Mouse (Mus musculus) hindbrain, embryonic 16.5 days (tissue): ENCODE measurements around the gene Mylk2. TPM values are rescaled to one million over a fixed set of nuclear protein-coding genes. Genes with fewer than 3 reads are reported as not detected.

Source experiments
- ATAC-seq: fragments of 200-750 bp; cut with Nextera tagmentation; 2 replicates; pipeline ENCODE4 v1.8.0; 2017; ENCODE audit warnings: moderate TSS enrichment, moderate library complexity
- H3K27ac ChIP-seq: fragments of 300-500 bp; sonication (generic); 2 replicates; pipeline ENCODE4 v1.5.1; 2014; ENCODE audit warnings: low read depth, mild to moderate bottlenecking, control low read depth, low read length, moderate library complexity
- H3K27me3 ChIP-seq: fragments of 300-500 bp; sonication (generic); replicated peaks from 2 replicates; pipeline ENCODE4 v1.6.1; 2014; ENCODE audit warnings: low read length; ENCODE audit not compliant: control insufficient read depth, insufficient read depth
- H3K36me3 ChIP-seq: fragments of 300-500 bp; sonication (generic); 2 replicates; pipeline ENCODE4 v1.6.1; 2014; ENCODE audit warnings: mild to moderate bottlenecking, low read length, moderate library complexity, mixed read lengths; ENCODE audit not compliant: control insufficient read depth, insufficient read depth
- H3K4me1 ChIP-seq: fragments of 300-500 bp; sonication (generic); 2 replicates; pipeline ENCODE4 v1.6.1; 2014; ENCODE audit warnings: low read depth, low read length; ENCODE audit not compliant: control insufficient read depth, insufficient read depth
- H3K4me2 ChIP-seq: fragments of 300-500 bp; sonication (generic); 2 replicates; pipeline ENCODE4 v1.6.1; 2014; ENCODE audit warnings: mild to moderate bottlenecking, low read length, control low read depth, moderate library complexity
- H3K4me3 ChIP-seq: fragments of 300-500 bp; sonication (generic); 2 replicates; pipeline ENCODE4 v1.5.1; 2014; ENCODE audit warnings: mild to moderate bottlenecking, low read length, control low read depth, moderate library complexity
- H3K9ac ChIP-seq: fragments of 300-500 bp; sonication (generic); 2 replicates; pipeline ENCODE4 v1.6.1; 2014; ENCODE audit warnings: low read depth, mild to moderate bottlenecking, control low read depth, low read length, moderate library complexity
- H3K9me3 ChIP-seq: fragments of 300-500 bp; sonication (generic); 2 replicates; pipeline ENCODE4 v1.6.1; 2014; ENCODE audit warnings: mild to moderate bottlenecking, low read length, moderate library complexity; ENCODE audit not compliant: control insufficient read depth
- WGBS: fragments of 180-500 bp; shearing (Covaris S2); extraction: QIAGEN DNeasy Blood & Tissue Kit; methylation state at CpG from one replicate; pipeline ENCODE4 v1.1.7; 2014; 5-methylcytosine and 5-hydroxymethylcytosine counted together
- polyA plus RNA-seq: library from polyadenylated mRNA; unstranded; fragments of >200 nt; fragmentation: Nextera tagmentation; extraction: Ambion mirVana; gene quantifications from 2 replicates; pipeline ENCODE4 v1.2.1, GENCODE M21; 2015

Gene Mylk2
- polyA plus RNA-seq, 1 experiment from 2014 or later, result 0.21 TPM

GRCm38 (mm10) chr2:152931456-152932160 lies 20.5 kb downstream of the Mylk2 start:
- Histone ChIP-seq H3K27ac (no peak overlapping the region), H3K4me2 (no peak overlapping the region)

GRCm38 (mm10) chr2:152933048-152933447 lies 21.9 kb downstream of the Mylk2 start, which contains the start of gene Foxs1:
Gene Foxs1 (minus strand): TSS chr2:152933208.
- Histone ChIP-seq H3K9ac (no peak within 1 kb of the TSS), H3K4me2 (0 out of 2 replicates have a peak within 1 kb of the TSS, but pooled peaks have one; percentile 3), H3K4me1 (no peaks in the 10 kb centered on the region), H3K27ac (no peak within 1 kb of the TSS), H3K9me3 (no peaks in the 10 kb centered on the region), H3K27me3 (0 out of 2 replicates have a peak, but pooled peaks cover 2% of the 10 kb centered on the region), H3K36me3 (no peaks in the 10 kb centered on the region), H3K4me3 (no peak within 1 kb of the TSS)
- 33% methylated on average over 9 of the region's 9 CpGs for WGBS
- ATAC-seq, result peak; percentile 60

More at GRCm38 (mm10) chr2:152931456-152932160, 20.5 kb downstream of the Mylk2 start:
- ATAC-seq, result peak; percentile 18; the same call in 1 of the 2 replicates
- no peak overlapping the region for H3K9ac ChIP-seq
- no peak overlapping the region for H3K4me3 ChIP-seq
- H3K36me3 ChIP-seq, result no peaks in the 10 kb centered on the region
- 81% methylated on average over 11 of the region's 12 CpGs for WGBS
- 0 out of 2 replicates have a peak, but pooled peaks cover 2% of the 10 kb centered on the region for H3K27me3 ChIP-seq
- H3K9me3 ChIP-seq, result no peaks in the 10 kb centered on the region
- H3K4me1 ChIP-seq, result no peaks in the 10 kb centered on the region

- no peak overlapping the region for H3K9ac ChIP-seq
- no peak overlapping the region for H3K4me3 ChIP-seq
- no peaks in the 10 kb centered on the region for H3K9me3 ChIP-seq
- 41% methylated on average over 5 of the region's 5 CpGs for WGBS
- H3K4me2 ChIP-seq, result no peak overlapping the region
- H3K27ac ChIP-seq, result no peak overlapping the region
- H3K36me3 ChIP-seq, result no peaks in the 10 kb centered on the region
- ATAC-seq, result no peak
- no peaks in the 10 kb centered on the region for H3K4me1 ChIP-seq
- 0 out of 2 replicates have a peak, but pooled peaks cover 2% of the 10 kb centered on the region for H3K27me3 ChIP-seq
Measured at GRCm38 (mm10) chr2:152933614-152934013, 22.5 kb downstream of the Mylk2 start.

- H3K27me3 ChIP-seq, result peaks cover 30% of the 10 kb centered on the region
Measured at GRCm38 (mm10) chr2:152939846-152940245, 28.7 kb downstream of the Mylk2 start.

GRCm38 (mm10) chr2:152941106-152941505 lies 30.0 kb downstream of the Mylk2 start:
- Histone ChIP-seq H3K9me3 (no peaks in the 10 kb centered on the region), H3K9ac (no peak overlapping the region), H3K4me2 (no peak overlapping the region), H3K27ac (no peak overlapping the region), H3K27me3 (peaks cover 35% of the 10 kb centered on the region), H3K4me1 (peaks cover 13% of the 10 kb centered on the region), H3K4me3 (no peak overlapping the region), H3K36me3 (no peaks in the 10 kb centered on the region)
- no peak for ATAC-seq
- 71% methylated on average over 6 of the region's 6 CpGs for WGBS

More at GRCm38 (mm10) chr2:152939846-152940245, 28.7 kb downstream of the Mylk2 start:
- ATAC-seq, result no peak
- H3K9ac ChIP-seq, result no peak overlapping the region
- H3K9me3 ChIP-seq, result no peaks in the 10 kb centered on the region
- H3K4me2 ChIP-seq, result no peak overlapping the region
- 16% methylated on average over 4 of the region's 4 CpGs for whole genome bisulfite sequencing
- H3K4me1 ChIP-seq, result peaks cover 13% of the 10 kb centered on the region
- H3K4me3 ChIP-seq, result no peak overlapping the region
- H3K27ac ChIP-seq, result no peak overlapping the region
- no peaks in the 10 kb centered on the region for H3K36me3 ChIP-seq

- Histone ChIP-seq H3K4me2 (no peak overlapping the region), H3K9me3 (no peaks in the 10 kb centered on the region), H3K27ac (no peak overlapping the region), H3K4me1 (peaks cover 13% of the 10 kb centered on the region), H3K27me3 (peaks cover 33% of the 10 kb centered on the region), H3K9ac (no peak overlapping the region), H3K4me3 (no peak overlapping the region), H3K36me3 (no peaks in the 10 kb centered on the region)
- WGBS, result 42% methylated on average over 7 of the region's 7 CpGs
- ATAC-seq, result no peak
Measured at GRCm38 (mm10) chr2:152941776-152942175, 30.6 kb downstream of the Mylk2 start.

- peaks cover 33% of the 10 kb centered on the region for H3K27me3 ChIP-seq
- H3K4me2 ChIP-seq, result peak overlapping the region; percentile 91
- H3K27ac ChIP-seq, result no peak overlapping the region
- under 1% methylated on average over 58 of the region's 65 CpGs for WGBS
- peak overlapping the region; percentile 67 for H3K9ac ChIP-seq
- no peaks in the 10 kb centered on the region for H3K9me3 ChIP-seq
- no peaks in the 10 kb centered on the region for H3K36me3 ChIP-seq
- 0 out of 2 replicates have a peak, but pooled peaks have one; percentile 16 for ATAC-seq
- H3K4me1 ChIP-seq, result peaks cover 13% of the 10 kb centered on the region
- H3K4me3 ChIP-seq, result peak overlapping the region; percentile 48
Measured at GRCm38 (mm10) chr2:152942898-152943515, 31.9 kb downstream of the Mylk2 start.

- Histone ChIP-seq H3K4me3 (peak overlapping the region; percentile 48), H3K27ac (no peak overlapping the region), H3K4me2 (peak overlapping the region; percentile 91), H3K4me1 (peaks cover 13% of the 10 kb centered on the region), H3K36me3 (no peaks in the 10 kb centered on the region), H3K9me3 (no peaks in the 10 kb centered on the region), H3K9ac (peak overlapping the region; percentile 67; the same call in 1 of the 2 replicates), H3K27me3 (peaks cover 33% of the 10 kb centered on the region)
- ATAC-seq, result no peak
- 6% methylated on average over 8 of the region's 8 CpGs for WGBS
Measured at GRCm38 (mm10) chr2:152943568-152943967, 32.4 kb downstream of the Mylk2 start.

- no peak for ATAC-seq
- Histone ChIP-seq H3K27ac (no peak overlapping the region), H3K4me1 (peaks cover 13% of the 10 kb centered on the region), H3K4me2 (no peak overlapping the region), H3K9me3 (no peaks in the 10 kb centered on the region), H3K27me3 (peaks cover 33% of the 10 kb centered on the region), H3K9ac (no peak overlapping the region), H3K36me3 (no peaks in the 10 kb centered on the region), H3K4me3 (no peak overlapping the region)
- WGBS, result 66% methylated on average over 9 of the region's 9 CpGs
Measured at GRCm38 (mm10) chr2:152944013-152944412, 32.9 kb downstream of the Mylk2 start.
